Mouse (Mus musculus): ENCODE results near the gene Vsig4. TPM values are rescaled to one million over a fixed set of nuclear protein-coding genes. Genes with fewer than 3 reads are reported as not detected.

The Vsig4 gene
- total and polyA plus RNA-seq, 3 experiments: not detected

- DNase-seq (ENCODE audit: extremely low read depth): no peak
- H3K9ac ChIP-seq (ENCODE audit: insufficient read depth, low read depth): no peak overlapping the region
- H3K4me3 ChIP-seq (replicated peaks in 1 of 3; ENCODE audit: low read depth in 2 of 3, low read length in 2 of 3, poor library complexity in 1 of 3): no peak overlapping the region
- no peak overlapping the region for H3K4me2 ChIP-seq (ENCODE audit: insufficient read depth, low read depth, poor library complexity, severe bottlenecking)
- H3K27me3 ChIP-seq (replicated peaks): no peaks in the 10 kb centered on the region
- no peak overlapping the region for H3K27ac ChIP-seq (ENCODE audit: insufficient read depth, low read depth)
- no peaks in the 10 kb centered on the region for H3K36me3 ChIP-seq (replicated peaks in 1 of 2; ENCODE audit: control insufficient read depth in 1 of 2, insufficient read depth in 1 of 2, low read length in 1 of 2)
- dilution Hi-C loops (cut with MboI; ENCODE audit: extremely low pct_ligation_motif_present, extremely low pct_unique_long_range_greater_than_20kb, low sequenced_read_pairs) (no loop called here), in situ Hi-C loops (cut with MboI; ENCODE audit: low pct_ligation_motif_present, low pct_unique_long_range_greater_than_20kb, low sequenced_read_pairs) (no loop called here)
- TF ChIP-seq NELFE (IDR thresholded peaks at IDR 0.05; ENCODE audit: low read depth, low read length) (no peak), POLR2AphosphoS2 (IDR thresholded peaks at IDR 0.05; ENCODE audit: low read depth, low read length) (no peak)
- no peaks in the 10 kb centered on the region for H3K79me2 ChIP-seq (replicated peaks; ENCODE audit: control insufficient read depth, extremely low read depth, insufficient read depth, poor library complexity, severe bottlenecking)
- no peaks in the 10 kb centered on the region for H3K9me3 ChIP-seq (replicated peaks; ENCODE audit: low read length)
- no peaks in the 10 kb centered on the region for H3K4me1 ChIP-seq (ENCODE audit: control insufficient read depth in 1 of 2, insufficient read depth in 2 of 2)
These were observed 69.0 kb downstream of the Vsig4 start for GRCm38 (mm10) chrX:96224210-96224609.

- Histone ChIP-seq H3K9me3 (replicated peaks; ENCODE audit: low read length) (no peaks in the 10 kb centered on the region), H3K4me3 (replicated peaks in 1 of 3; ENCODE audit: low read depth in 2 of 3, low read length in 2 of 3, poor library complexity in 1 of 3) (no peak overlapping the region), H3K36me3 (replicated peaks in 1 of 2; ENCODE audit: control insufficient read depth in 1 of 2, insufficient read depth in 1 of 2, low read length in 1 of 2) (no peaks in the 10 kb centered on the region), H3K27ac (ENCODE audit: insufficient read depth, low read depth) (no peak overlapping the region), H3K27me3 (replicated peaks) (no peaks in the 10 kb centered on the region), H3K9ac (ENCODE audit: insufficient read depth, low read depth) (no peak overlapping the region), H3K4me1 (ENCODE audit: control insufficient read depth in 1 of 2, insufficient read depth in 2 of 2) (no peaks in the 10 kb centered on the region), H3K4me2 (ENCODE audit: insufficient read depth, low read depth, poor library complexity, severe bottlenecking) (no peak overlapping the region), H3K79me2 (replicated peaks; ENCODE audit: control insufficient read depth, extremely low read depth, insufficient read depth, poor library complexity, severe bottlenecking) (no peaks in the 10 kb centered on the region)
- dilution Hi-C loops (cut with MboI; ENCODE audit: extremely low pct_ligation_motif_present, extremely low pct_unique_long_range_greater_than_20kb, low sequenced_read_pairs): no loop called here
- no peak for TF ChIP-seq ETS1 (conservative IDR thresholded peaks at IDR 0.05; ENCODE audit: low read depth, low read length)
- TF ChIP-seq ZKSCAN1 (IDR thresholded peaks at IDR 0.05; ENCODE audit: borderline replicate concordance, low read depth, low read length): no peak
- TF ChIP-seq MAZ (IDR thresholded peaks at IDR 0.05; ENCODE audit: low read depth, low read length): no peak
- no peak for TF ChIP-seq UBTF (IDR thresholded peaks at IDR 0.05; ENCODE audit: low read depth, low read length)
- in situ Hi-C loops (cut with MboI; ENCODE audit: low pct_ligation_motif_present, low pct_unique_long_range_greater_than_20kb, low sequenced_read_pairs): no loop called here
- no peak for DNase-seq (ENCODE audit: extremely low read depth)
These were observed 75.2 kb downstream of the Vsig4 start for GRCm38 (mm10) chrX:96218088-96218487.

GRCm38 (mm10) chrX:96206872-96207271 lies 86.4 kb downstream of the Vsig4 start:
- H3K27me3 ChIP-seq (replicated peaks): no peaks in the 10 kb centered on the region
- TF ChIP-seq EP300 (IDR thresholded peaks at IDR 0.05; ENCODE audit: low read length): peak; percentile 76; the same call in 1 of the 2 replicates
- peak; percentile 67 for TF ChIP-seq IRF4 (IDR thresholded peaks at IDR 0.05; ENCODE audit: low read depth, low read length)
- TF ChIP-seq POLR2A (IDR thresholded peaks at IDR 0.05; ENCODE audit: low read depth, low read length): no peak
- TF ChIP-seq MXI1 (IDR thresholded peaks at IDR 0.05; ENCODE audit: low read depth, low read length): no peak
- no peak overlapping the region for H3K4me2 ChIP-seq (ENCODE audit: insufficient read depth, low read depth, poor library complexity, severe bottlenecking)
- in situ Hi-C loops (cut with MboI; ENCODE audit: low pct_ligation_motif_present, low pct_unique_long_range_greater_than_20kb, low sequenced_read_pairs): no loop called here
- no peak for DNase-seq (ENCODE audit: extremely low read depth)
- H3K4me1 ChIP-seq (ENCODE audit: control insufficient read depth in 1 of 2, insufficient read depth in 2 of 2): peaks cover 0 to 5% of the 10 kb centered on the region in 2 experiments; a peak in 2 of 4 replicates
- H3K4me3 ChIP-seq (replicated peaks in 1 of 3; ENCODE audit: low read depth in 2 of 3, low read length in 2 of 3, poor library complexity in 1 of 3): no peak overlapping the region
- no peak overlapping the region for H3K9ac ChIP-seq (ENCODE audit: insufficient read depth, low read depth)
- no peaks in the 10 kb centered on the region for H3K36me3 ChIP-seq (replicated peaks in 1 of 2; ENCODE audit: control insufficient read depth in 1 of 2, insufficient read depth in 1 of 2, low read length in 1 of 2)
- no peak overlapping the region for H3K27ac ChIP-seq (ENCODE audit: insufficient read depth, low read depth)
- no peaks in the 10 kb centered on the region for H3K79me2 ChIP-seq (replicated peaks; ENCODE audit: control insufficient read depth, extremely low read depth, insufficient read depth, poor library complexity, severe bottlenecking)
- H3K9me3 ChIP-seq (replicated peaks; ENCODE audit: low read length): no peaks in the 10 kb centered on the region
- dilution Hi-C loops (cut with MboI; ENCODE audit: extremely low pct_ligation_motif_present, extremely low pct_unique_long_range_greater_than_20kb, low sequenced_read_pairs): no loop called here
